Mouse (Mus musculus) thymus, postnatal 10 days (tissue): ENCODE results near the gene Slu7.

Experiments used
- DNase-seq, 2 experiments: peaks; one replicate each; pipeline ENCODE4 v3.0.0; 2021; ENCODE audit warnings: low spot score in 2 of 2

Slu7 gene

GRCm38 (mm10) chr11:43433254-43434023 lies at the start of gene Slu7:
Slu7 (plus strand) TSS chr11:43433744.
- DNase-seq = peak; percentile 59 to 72

- no peak for DNase-seq
Observed at GRCm38 (mm10) chr11:43385055-43385649, 48.4 kb upstream of the Slu7 start.

GRCm38 (mm10) chr11:43385716-43386115 lies 47.8 kb upstream of the Slu7 start:
- DNase-seq = no peak

GRCm38 (mm10) chr11:43387004-43387880 lies 46.3 kb upstream of the Slu7 start:
- no peak for DNase-seq

- DNase-seq = no peak
Observed at GRCm38 (mm10) chr11:43388122-43389097, 45.1 kb upstream of the Slu7 start.

- DNase-seq = no peak
Observed at GRCm38 (mm10) chr11:43389118-43389517, 44.4 kb upstream of the Slu7 start.

GRCm38 (mm10) chr11:43392757-43393156 lies 40.8 kb upstream of the Slu7 start:
- no peak for DNase-seq

GRCm38 (mm10) chr11:43393325-43393724 lies 40.2 kb upstream of the Slu7 start:
- DNase-seq = no peak

GRCm38 (mm10) chr11:43395073-43395948 lies 38.2 kb upstream of the Slu7 start:
- DNase-seq = no peak

- no peak for DNase-seq
Observed at GRCm38 (mm10) chr11:43396246-43396645, 37.3 kb upstream of the Slu7 start.

GRCm38 (mm10) chr11:43396672-43397071 lies 36.9 kb upstream of the Slu7 start:
- no peak for DNase-seq

- no peak for DNase-seq
Observed at GRCm38 (mm10) chr11:43399297-43399696, 34.2 kb upstream of the Slu7 start.

GRCm38 (mm10) chr11:43400131-43400530 lies 33.4 kb upstream of the Slu7 start:
- DNase-seq = no peak

GRCm38 (mm10) chr11:43404150-43404807 lies 29.3 kb upstream of the Slu7 start:
- DNase-seq = no peak

- DNase-seq = no peak
Observed at GRCm38 (mm10) chr11:43408888-43409287, 24.7 kb upstream of the Slu7 start.

- no peak for DNase-seq
Observed at GRCm38 (mm10) chr11:43410291-43410690, 23.3 kb upstream of the Slu7 start.

GRCm38 (mm10) chr11:43411413-43411812 lies 22.1 kb upstream of the Slu7 start:
- DNase-seq = peak; percentile 49 to 73

GRCm38 (mm10) chr11:43412771-43413451 lies 20.6 kb upstream of the Slu7 start:
- peak; percentile 24 to 78 for DNase-seq

- DNase-seq = no peak
Observed at GRCm38 (mm10) chr11:43417201-43417600, 16.3 kb upstream of the Slu7 start.
